Mouse (Mus musculus) gastrocnemius, postnatal 36 days (tissue): ENCODE measurements around the gene Vmn1r48. TPM values are rescaled to one million over a fixed set of nuclear protein-coding genes. Genes with fewer than 3 reads are reported as not detected.
"Not testable (repeated sequence)": the region's sequence is repeated elsewhere in the genome, so short reads cannot be mapped to it uniquely, and the experiment has no call there.

ENCODE experiments used
- DNase-seq, 2 experiments: peaks; one replicate each; pipeline ENCODE4 v3.0.0; 2022
- intact Hi-C: fragments of 180-260 bp; cut with DNase I; formaldehyde crosslinking; loops from one replicate; pipeline ENCODE4 v1.15.1; 2025
- long read RNA-seq, 2 experiments: library from polyadenylated mRNA; stranded (forward); transcript quantifications; one replicate each; pipeline ENCODE4 v2.0.0; 2021
- total RNA-seq, 2 experiments: library from RNA; stranded (reverse); gene quantifications; 2 replicates each; pipeline ENCODE4 v1.2.3; 2021

The Vmn1r48 gene
- total RNA-seq: not detected
- long read RNA-seq, experiment 1: 0 reads
- long read RNA-seq, experiment 2: 0 reads

DNA sequence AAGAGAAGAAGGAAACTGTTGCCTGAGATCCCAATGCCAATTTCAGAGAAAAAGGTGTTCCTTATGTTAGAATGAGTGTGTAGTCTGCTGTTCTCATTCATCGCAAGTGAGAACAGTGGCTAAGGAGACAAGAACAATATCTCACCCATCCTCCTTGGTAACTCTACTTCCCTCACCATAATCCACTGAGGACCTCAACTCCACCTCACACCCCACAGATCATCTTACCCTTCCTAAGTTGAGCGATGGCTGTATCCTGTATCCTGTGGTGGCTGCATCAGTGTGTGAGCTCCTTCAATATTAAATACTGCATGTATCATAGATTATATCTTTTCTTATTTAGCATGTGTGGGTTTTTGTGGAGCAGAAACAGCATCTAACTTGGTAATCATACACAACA lies at the start of gene Vmn1r48:
Vmn1r48 (minus strand) TSS at position 101 of the 400 bp plus-strand sequence.
- intact Hi-C loops, DNase-seq: not testable (repeated sequence)

DNA sequence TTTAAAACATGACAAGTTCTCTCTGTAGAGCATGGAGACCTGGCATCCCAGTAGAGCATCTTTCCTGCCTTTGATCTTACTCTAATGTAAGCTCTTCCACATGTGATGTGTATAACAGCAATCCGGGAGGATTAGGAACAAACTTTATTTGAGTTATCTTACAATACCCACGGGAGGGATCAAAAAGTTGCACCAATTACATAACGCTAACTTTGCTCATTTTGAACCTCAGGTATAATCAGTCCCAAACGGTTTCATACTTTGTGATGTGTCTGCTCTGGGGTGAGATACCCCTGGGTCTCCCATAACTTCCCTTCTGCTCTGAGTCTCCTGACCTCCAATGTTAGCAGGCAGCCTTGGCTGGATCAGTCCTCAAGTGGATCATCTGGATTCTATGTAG lies 41.8 kb upstream of the Vmn1r48 start, which contains the start of gene Vmn1r49:
Vmn1r49 (minus strand) TSS at position 101 of the 400 bp plus-strand sequence.
- intact Hi-C loops: no loop called here

DNA sequence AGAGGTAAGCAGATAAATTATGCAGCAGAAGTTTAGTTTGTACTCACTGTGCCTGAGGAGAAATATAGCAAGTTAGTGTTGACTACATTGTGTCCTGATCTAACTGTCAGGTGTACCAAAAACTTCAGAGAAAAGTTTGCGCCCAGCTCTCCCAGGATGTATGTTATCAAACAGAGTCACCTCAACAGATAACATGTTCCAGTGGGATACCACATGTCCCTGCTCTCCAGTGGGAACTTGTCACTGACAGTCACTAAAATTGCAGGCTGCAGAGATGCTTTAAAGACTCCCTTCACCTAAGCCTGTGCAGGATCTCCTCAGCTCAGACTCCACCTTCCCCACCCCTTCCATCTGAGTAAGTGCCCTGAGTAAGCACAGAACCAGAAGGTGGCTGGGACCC lies 20.8 kb downstream of the Vmn1r48 start, which contains the start of gene Vmn1r47:
Vmn1r47 (plus strand) TSS at position 301 of the 400 bp plus-strand sequence.
- DNase-seq, intact Hi-C loops: not testable (repeated sequence)

More for the DNA sequence above, 41.8 kb upstream of the Vmn1r48 start, which contains the start of gene Vmn1r49:
- DNase-seq: no peak

DNA sequence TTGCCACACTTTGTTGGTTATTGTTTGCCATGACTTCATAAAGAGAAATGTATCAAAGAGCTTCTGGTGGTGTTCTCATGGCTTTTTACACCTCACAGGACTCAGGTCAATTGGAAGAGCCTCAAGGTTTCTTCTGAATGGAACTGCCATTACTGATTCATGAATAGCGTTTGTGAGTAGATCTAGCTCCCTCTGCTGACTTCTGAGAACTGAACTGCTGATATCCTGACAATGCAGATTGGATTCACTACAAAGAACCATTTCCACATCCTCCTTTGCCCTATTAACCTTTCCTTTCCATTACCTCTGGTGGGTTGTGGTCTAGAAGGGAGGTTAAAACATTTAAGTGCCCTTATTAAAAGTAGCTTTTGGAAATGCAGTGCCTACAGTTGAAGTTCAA lies 50.7 kb downstream of the Vmn1r48 start:
- DNase-seq: no peak
- intact Hi-C loops: no loop called here

Other genes with a start within 250 kb of the Vmn1r48 start
- gene Vmn1r42, start 160.4 kb downstream of the Vmn1r48 start, total RNA-seq: not detected
- gene Vmn1r43, start 160.4 kb downstream of the Vmn1r48 start, total RNA-seq: not detected
- gene Vmn1r44, start 153.2 kb downstream of the Vmn1r48 start, total RNA-seq: not detected
- not detected for gene Vmn1r45, start 96.2 kb downstream of the Vmn1r48 start, total RNA-seq
- not detected for gene Vmn1r46, start 67.5 kb downstream of the Vmn1r48 start, total RNA-seq
- gene Vmn1r47, start 20.7 kb downstream of the Vmn1r48 start, total RNA-seq: not detected
- gene Vmn1r49, start 41.7 kb upstream of the Vmn1r48 start, total RNA-seq: not detected
- gene Vmn1r50, start 64.6 kb upstream of the Vmn1r48 start, total RNA-seq: not detected
- gene Vmn1r51, start 85.8 kb upstream of the Vmn1r48 start, total RNA-seq: not detected
- gene Vmn1r52, start 138.0 kb upstream of the Vmn1r48 start, total RNA-seq: not detected
- not detected for gene V1ra8, start 166.0 kb upstream of the Vmn1r48 start, total RNA-seq
- not detected for gene Vmn1r53, start 187.6 kb upstream of the Vmn1r48 start, total RNA-seq
- gene Vmn1r54, start 209.5 kb upstream of the Vmn1r48 start, total RNA-seq: not detected